Mouse (Mus musculus): ENCODE measurements around the gene Abhd17a. TPM values are rescaled to one million over a fixed set of nuclear protein-coding genes. Genes with fewer than 3 reads are reported as not detected.
A peak's percentile ranks its signal among the peaks of the same experiment; 100 is the strongest.

Gene Abhd17a
- 1 to 10 TPM; 2.3 to 9.7 TPM for polyA plus RNA-seq (2017; shearing (Covaris generic))

DNA sequence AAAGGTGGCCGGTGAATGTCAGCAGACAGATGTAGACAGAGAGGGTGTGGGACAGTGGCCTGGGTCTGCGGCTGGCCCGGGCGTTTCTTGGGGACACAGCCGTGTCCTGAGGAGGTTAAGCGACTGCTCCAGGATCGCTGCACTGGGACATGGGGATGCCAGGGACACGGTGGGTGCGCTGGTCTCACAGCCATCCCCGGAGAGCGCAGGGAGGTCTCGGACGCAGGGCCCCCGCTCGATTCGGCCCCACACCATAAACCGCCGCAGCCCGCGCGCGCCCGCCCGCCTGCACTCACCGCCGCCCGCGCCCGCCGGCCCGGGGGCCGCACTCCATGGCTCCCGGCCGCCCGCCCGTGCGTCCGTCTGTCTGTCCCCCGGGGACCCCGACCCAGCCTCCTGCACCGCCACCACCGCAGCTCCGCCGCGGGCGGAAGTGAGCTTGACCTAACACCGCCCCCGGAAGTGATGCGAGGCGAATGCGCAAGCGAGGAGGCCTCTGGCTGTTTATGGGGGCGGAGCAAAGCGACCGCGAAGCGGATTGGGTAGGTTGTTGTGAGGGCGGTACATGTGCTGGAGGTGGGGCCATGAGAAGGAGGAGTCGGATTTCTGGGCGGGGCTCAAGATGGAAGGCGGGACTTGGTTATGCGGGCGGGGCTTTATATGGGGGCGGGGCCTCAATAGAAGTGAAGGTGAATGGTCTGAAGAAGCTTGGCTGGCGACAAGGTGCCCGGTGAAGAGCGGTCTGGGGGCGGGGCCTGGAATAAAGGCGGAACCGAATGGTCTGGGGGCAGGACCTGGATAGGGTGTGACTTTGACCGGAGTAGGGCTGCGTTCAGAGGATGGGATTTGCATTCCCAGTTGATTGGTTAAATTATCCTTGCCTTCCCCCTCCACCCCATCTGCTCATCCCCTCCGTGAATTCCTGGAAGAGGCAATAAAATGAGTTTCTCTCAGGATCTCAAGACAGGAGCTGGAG, at the start of gene Abhd17a:
Gene Abhd17a, minus strand, starts transcription at position 463 of the 976 bp plus-strand sequence.
- peak; percentile 97 for ATAC-seq

DNA sequence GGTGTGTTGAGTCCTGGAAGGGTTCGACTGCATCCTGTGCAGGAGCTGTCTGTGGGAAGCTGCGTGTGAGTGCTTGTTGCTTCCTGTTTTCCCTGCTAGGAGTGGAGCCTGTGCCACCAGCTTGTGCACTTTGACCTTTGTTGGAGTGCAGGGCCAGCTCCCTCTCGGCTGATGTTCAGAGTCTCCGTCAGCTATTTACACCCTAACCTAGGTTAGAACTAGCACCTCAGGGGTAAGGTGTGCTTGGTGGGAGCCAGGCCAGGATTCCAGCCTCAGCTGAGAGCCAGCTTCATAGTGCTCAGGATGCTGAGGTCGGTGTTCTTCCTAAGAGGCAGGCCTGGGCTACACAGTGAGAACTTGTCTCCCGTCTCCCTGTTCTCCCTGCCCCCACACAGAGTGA, 45.2 kb upstream of the Abhd17a start:
- ATAC-seq = no peak

DNA sequence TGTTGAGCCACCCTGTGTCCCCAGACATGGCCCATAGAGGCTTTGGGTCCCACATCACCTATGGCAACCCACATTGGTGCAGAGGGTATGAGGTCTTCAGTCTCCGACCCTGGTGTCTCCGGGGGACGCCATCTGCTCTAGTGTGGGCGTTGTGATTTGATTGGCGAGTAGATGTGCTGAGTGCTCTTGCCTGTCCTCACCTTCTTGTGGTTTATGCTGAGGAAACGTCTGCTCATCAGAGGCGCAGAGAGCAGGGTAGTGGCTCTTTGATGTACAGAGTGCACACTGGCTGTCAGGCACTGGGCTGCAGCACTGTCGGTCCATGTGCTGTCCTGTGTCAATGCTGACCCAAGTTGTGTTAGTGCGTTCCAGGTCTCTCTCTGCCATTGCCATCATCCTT, 38.8 kb upstream of the Abhd17a start:
- ATAC-seq = peak; percentile 92

DNA sequence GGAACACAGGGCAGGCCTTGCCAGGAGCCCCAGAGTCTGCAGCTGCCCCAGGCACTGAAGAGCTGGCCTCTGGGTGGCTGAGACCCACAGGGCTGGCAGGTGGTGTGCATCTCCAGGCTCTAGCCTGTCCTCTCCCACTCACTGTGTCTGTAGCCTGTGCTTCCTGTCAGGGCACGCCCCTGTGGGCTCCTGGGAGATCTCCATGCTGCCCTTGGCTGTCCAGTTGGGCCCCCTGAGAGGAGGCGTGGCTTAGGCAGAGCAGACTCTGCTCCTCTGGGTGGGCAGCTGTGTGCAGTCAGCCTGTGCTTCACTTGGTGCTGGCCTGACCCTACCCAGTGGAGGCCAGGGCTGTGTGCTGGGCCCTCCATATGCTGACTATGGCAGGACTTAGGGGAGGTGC, 37.5 kb upstream of the Abhd17a start:
- ATAC-seq = no peak

DNA sequence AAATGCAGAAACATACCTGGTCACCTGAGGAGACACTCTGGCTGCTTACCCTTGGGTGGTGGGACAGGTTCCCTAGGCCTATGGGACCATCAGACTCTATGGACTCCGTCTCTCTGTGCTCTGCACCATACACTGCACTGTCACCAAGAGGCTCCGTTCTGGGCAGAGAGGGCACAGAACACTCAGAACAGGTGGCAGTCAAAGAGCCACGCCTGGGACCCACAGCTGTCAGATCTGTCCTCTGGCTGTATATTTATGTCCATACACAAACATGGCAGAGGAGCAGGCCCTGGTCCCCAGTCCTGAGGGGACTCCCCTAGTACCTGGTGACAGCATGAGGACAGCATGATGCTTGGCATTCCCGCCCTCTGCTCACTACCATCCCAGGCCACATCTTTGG, 35.6 kb upstream of the Abhd17a start:
- no peak for ATAC-seq

DNA sequence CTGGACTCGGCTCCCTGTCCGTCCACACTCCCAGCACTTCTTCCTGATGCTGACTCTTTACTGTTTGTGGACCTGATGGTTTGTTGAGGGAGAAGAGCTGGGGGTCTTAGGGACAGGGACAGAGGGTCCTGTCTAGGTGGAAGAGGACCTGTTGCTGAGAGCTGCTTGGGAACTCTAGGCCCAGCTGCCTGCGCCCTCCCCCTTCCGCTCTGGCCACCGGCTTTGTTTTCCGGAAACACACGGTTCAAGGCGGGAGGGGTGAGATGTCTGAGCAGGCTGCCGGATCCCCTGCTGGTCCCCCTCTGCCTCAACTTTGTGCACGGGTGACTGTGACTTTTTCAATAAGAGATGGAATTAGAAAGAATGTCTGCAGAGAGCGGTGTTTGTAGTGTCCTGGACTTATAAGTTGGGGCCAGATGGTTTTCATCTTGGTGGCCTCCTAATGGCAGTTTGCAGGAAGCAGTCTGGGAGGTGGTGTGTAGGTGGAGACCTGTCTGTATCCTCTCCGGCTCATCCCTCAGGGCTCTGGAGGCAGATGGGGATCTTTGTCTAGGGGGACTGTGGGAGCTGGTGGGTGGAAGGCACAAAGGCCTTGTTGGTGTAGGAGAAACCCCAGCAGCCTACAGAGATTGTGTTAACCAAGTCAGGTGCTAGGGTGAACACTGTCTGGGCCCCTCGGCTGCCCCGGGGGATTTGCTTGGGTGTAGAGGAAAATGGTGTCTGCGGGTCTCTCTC, 33.5 kb upstream of the Abhd17a start:
- ATAC-seq = peak; percentile 13

DNA sequence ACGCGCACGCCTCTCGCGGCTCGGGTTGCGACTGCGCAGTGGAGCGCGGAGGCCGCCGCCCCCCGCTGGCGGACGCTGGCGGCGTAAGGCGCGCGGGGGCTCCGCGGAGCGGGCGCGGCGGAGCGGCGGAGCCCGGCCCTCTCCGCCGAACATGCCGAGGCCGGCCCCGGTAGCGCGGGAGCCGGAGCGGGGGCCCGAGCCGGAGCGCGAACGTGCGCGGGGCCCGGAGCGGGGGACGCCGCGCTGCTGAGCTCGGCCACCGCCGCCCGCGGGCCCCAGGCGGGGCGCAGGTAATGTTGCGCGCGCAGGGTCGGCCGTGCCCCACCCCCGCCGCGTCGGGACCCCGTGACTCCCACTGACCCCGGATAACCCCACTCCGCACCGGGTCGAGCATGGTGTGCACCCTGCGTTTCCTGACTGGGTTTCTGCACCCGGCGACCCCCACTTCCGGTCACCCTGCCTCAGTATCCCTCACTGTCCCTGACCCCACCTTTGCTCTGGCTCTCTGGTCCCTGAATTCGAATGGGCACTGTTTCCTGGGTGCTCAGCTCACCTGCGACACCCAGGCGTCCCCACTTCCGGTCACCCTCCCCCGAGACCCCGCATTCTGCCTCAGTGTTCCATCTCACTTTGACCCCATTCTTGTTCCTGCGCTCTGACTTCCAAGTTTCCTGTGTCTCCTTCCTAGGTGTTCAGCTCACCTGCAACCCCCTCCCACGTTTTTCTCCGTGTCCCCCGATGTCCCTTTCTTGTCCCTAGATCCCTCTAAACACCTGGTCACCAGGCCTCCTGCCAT, 32.7 kb upstream of the Abhd17a start, which contains the start of gene Csnk1g2:
Gene Csnk1g2, plus strand, starts transcription at position 178 of the 796 bp plus-strand sequence.
- ATAC-seq = no peak

DNA sequence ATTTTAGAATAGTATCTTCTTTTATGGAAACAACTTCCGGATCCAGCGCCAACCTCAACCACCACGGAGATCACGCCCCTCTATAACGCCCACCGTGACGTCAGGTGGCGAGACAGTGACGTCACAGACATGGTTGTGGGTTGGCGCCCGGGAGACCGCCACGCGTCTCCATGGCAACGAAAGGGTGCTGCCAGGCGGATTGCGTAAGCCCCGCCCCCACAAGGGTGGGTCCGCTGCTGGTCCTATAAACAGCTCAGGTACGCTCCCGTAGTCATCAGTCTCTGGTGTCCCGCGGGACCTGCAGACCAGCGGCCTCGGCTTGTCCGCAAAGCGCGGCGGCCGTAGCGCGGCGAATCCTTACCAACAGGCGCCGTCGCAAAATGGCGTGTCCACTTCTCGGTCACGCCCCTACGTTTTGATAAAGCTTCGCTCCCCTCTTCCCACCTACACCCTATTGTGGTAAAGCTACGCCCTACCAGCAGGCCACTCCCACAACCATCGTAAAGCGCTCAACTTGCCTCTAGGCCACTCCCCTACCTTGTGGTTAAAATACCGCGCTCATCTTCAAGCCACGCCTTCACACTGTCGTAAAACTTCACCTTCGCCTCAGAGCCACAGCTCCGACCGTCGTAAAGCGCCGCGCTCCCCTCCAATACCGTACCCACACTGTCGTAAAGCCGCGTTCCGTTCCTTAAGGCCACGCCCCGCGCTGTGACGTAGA, 32.0 kb upstream of the Abhd17a start:
- ATAC-seq = peak; percentile 80

DNA sequence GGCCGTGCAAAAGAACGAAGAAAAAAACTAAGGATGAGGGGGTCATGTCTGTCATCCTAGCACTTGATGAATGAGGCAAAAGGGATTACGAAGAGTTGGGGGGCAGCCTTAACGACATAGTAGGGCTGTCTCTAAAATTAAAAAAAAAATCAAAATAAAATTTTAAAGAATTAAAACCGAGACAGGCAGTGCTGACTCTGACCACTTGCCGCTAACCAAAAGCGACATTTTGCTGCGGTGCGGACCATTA, 31.5 kb upstream of the Abhd17a start:
- ATAC-seq = no peak

DNA sequence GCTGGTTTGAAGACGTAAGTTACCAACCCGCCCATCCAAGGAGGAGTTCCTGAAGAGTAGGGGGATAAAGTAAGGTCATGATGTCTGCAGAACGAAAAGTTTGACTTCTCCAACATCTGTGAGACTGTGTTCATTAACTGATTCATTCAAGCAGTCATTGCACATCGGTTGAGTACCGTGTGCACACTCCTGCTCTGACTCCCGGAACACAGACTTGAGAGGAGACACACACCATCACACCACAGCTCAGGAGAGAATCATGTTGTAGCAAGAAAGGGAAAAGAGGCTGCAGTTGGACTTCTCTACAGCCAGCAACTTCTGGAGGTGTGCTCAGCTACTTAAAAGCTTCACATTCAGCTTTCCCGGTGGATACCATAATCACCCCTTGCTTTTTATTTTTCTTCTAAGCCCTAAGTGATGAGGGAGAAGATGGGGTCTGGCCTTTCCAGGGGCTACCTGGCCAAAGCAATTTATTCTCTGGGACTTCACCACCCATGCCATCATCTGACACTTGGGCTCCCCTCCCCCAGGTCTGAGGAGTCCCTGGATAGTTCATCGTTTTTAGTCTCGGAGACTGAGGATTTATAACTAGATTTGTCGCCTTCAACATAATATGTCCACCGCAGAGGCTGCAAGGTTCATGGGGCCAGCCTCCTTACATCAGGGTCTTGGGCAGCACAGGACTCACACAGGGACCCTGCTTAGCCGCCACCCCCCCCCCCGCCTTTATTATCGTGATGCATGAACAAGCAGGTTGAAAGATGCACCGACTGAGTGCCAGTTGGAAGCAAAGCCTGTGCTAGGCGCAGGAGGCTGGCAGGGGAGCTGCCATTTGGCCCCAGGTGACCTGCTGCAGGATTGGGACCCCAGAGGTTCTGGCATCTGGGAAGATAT, 30.9 kb upstream of the Abhd17a start:
- ATAC-seq = no peak

DNA sequence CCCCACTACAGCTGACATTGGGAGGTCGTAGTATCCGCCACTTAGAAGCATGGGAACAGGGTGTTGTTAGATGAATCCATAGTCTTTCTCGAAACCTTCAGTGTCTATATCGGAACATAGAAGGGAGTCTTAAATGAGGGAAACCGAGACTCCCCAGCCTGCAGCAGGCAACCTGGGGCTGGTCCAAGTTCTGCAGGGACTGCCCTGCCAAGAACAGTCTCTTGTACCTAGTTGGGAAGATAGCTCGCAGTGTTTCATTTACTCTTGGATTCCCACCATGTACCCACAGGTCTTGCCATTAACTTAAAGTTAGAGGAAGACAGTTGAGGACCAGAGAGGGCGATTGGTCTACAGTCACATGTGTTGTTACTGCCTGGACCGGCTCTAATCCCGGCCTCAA, 30.2 kb upstream of the Abhd17a start:
- ATAC-seq = no peak

DNA sequence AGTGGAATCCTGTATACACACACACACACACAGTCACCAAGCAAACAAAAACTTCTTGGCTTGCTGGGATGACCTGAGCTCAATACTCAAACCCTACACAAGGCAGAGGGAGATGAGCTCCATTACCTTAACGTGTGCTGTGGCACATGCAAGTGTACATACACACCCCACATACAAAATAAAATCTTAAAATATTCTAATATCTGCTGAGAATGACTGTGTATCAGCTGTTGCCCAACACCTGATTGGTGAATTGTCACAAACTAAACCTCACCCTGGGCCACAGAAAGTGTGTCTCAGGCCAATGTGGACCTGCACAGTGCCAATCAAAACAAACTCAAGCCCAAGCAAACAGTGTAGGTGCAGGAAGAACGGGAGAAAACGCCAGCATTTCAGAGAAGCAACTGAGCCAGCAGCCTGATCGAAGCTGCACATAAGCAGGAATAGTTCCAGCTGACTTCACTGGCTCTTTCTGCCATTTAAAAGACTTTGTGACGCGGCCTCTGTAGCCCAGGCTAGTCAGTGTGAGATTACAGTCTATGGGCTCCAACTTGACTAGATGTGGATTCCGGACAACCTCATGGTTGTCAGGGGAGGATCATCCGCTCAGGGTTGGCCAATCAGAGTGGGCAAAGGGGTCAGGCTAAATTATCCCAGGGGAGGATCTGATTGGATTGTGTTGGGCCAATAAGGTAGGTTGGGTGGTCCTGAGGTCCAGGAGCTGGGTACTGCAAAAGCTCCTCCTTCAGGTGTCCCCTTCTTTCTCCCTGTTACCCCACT, 29.5 kb upstream of the Abhd17a start:
- no peak for ATAC-seq

DNA sequence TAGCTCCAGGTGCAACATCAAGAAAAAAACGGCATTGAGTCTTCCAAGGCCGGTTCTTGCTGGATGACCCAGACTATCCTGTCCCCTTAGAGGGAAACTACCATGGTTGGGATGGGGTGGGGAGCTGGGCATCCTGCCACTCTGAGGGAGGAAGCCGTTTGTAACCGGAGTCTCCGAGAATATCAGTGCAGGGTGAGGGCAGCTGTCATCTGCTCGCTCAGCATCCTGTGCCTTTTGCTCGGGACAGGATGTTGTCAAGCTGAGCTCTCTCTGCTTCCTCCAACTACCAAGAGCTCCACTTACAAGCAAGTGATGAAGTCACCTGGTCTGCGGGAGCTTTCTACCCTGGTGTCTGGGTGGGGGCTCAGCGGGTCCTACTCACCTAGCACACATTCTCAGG, 28.0 kb upstream of the Abhd17a start:
- ATAC-seq = peak; percentile 63

DNA sequence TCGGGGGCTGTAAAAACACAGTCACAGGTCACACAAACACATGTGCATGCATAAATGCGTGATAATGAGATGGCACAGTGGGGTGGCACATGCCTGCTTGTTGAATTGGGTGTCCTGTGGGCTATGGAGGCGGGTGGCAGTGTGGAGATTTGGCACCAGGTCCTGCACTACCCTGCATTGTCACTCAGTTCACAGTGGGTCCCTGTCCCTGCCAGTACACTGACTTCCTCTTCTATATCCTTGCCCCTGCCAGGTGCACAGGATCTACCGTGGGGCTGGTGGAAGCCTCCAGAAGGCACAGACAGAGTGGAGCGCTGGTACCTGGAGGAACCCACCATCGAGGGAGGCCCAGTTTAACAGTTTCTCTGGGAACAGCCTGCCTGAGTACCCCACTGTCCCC, 24.2 kb upstream of the Abhd17a start:
- no peak for ATAC-seq

DNA sequence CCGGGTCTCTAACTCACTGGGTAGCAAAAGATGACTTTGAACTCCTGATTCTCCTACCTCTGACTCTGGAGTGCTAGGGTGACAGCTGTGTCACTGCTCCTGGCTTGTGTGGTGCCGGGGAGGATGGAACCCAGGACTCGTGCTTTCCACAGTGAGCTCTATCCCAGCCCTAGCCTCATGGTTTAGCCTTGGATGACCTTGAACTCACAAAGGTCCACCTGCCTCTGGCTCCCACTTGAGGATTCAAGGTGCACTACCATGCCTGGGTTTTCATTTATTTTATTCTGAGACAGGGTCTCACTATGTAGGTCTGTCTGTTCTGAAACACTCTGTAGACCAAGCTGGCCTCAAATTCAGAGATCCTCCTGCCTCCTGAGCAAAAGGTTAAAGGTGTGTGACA, 23.7 kb upstream of the Abhd17a start:
- ATAC-seq = no peak

DNA sequence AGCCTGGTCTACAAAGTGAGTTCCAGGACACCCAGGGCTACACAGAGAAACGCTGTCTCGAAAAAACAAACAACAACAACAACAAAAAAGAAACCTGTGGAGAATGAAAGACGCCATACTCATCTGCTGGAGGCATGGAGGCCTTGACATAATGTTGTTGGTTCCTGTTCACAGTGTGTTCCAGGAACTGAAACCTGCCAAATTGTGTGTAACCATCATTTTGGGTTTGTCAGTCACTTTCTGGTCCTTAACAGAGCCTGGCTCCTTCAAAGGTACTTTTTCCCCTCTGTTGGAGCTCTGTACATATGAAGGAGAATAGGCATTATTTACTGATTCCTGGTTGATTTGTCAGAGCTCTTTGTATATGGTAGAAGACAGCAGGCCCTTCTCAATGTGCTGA, 21.8 kb upstream of the Abhd17a start:
- no peak for ATAC-seq

DNA sequence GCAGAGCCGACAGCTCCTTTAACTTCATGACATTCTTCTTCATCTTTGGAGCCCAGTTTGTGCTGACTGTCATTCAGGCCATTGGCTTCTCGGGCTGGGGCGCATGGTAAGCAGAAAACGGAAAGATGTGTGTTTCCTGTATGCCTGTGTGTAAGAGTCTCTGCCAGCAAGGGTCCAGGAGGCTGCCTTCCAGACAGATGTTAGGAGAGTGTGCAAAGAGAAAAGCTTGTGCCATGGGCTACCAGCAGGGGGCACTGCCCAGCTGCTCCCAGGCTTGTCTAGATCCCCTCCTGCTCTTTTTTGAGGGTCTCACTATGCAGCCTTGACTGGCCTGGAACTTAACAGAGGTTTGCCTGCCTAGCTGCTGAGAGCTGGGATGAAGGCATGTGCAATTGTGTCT, 20.9 kb upstream of the Abhd17a start:
- peak; percentile 49 for ATAC-seq

DNA sequence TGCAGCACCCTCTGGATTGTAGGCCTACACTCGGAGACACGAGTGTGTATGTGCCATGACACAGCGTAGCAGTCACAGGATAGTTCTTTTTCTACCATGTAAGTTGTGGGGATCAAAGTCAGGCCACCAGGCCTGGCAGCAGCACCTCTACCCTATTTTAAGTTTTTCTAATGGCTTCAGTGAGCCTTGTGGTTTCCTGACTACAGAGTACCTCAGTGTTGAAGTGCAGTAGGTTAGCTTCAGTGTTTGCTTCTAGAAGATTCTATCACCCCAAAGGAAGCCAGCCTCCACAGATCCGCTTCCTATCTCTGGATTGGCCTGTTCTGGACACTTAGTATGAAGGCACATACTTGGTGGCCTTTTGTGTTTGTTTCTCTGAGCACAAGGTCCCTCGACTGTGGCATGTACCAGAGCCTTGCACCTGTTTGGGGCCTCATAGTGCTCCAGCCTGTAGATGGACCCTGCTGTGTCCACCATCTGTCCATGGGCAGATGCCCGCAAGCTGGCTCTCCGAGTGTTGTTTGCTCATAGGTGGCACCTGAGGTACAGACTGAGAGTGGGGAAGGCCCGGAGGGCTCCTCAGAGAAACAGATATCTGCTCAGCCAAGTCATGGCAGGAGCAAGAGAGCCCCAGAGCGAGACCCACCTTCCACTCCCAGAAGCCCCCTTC, 20.1 kb upstream of the Abhd17a start:
- ATAC-seq = peak; percentile 44

DNA sequence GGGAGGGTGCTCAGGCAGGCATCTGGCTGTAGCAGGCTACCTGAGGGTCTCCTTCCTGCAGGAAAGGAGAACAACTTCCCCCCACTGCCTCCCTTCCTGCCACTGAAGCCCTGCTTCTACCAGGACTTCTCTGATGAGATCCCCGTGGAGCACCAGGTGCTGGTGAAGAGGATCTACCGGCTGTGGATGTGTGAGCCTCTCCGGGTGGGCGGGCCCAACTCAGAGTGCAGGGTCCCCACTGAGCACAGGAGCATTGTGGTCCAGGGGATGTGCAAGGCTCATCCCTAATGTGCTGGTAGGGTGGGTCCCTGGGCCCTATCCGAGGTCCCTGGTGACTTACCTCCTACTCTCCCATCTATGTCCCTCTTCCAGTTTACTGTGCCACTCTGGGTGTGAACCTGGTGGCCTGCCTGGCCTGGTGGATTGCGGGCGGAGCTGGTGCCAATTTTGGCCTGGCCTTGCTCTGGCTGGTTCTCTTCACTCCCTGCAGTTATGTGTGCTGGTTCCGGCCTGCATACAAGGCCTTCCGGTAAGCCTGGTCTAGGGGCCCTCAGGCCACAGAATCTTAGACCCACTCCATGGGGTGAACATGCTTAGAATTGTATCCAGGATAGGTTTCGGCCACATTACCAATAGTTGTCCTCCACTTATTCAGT, 19.3 kb upstream of the Abhd17a start:
- no peak for ATAC-seq
